Mouse (Mus musculus) testis, adult 10 weeks (tissue): ENCODE data around the gene Mab21l3. TPM values are rescaled to one million over a fixed set of nuclear protein-coding genes. Genes with fewer than 3 reads are reported as not detected.

Experiments used
- polyA plus RNA-seq: library from polyadenylated mRNA; stranded (reverse); fragments of 350-450 nt; fragmentation: Illumina TruSeq; extraction: RNeasy Lipid Tissue Mini Kit (QIAGEN cat#74804); gene quantifications from one replicate; pipeline ENCODE4 v1.2.3, GENCODE M21; 2014; ENCODE audit warnings: low read depth, low replicate concordance

Gene Mab21l3
- polyA plus RNA-seq = not detected

DNA sequence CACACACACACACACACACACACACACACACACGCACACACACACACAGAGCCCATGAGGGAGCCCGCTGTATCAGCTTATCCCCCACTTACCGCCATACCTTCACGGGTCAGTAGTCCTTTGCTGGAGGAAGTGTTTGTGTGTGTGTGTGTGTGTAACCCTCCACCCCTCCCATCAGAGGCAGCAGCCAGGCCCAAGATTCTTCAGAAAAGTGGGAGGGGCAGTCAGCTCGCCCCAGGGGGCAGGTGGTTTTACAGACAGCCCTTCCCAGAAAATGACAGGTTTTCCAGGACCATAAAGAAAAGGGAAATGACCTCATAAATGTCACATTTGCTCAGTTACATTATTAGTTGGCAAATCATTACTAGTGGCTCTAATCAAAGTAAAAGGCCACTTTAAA lies at the start of gene Mab21l3:
TSS of gene Mab21l3 (minus strand) at position 144 of the 400 bp plus-strand sequence.

Other genes with a start within 250 kb of the Mab21l3 start
- gene Atp1a1, start 244.3 kb downstream of the Mab21l3 start, polyA plus RNA-seq = 21.2 TPM
- 15.8 TPM for gene Slc22a15, start 75.5 kb upstream of the Mab21l3 start, polyA plus RNA-seq
- gene Nhlh2, start 161.1 kb upstream of the Mab21l3 start, polyA plus RNA-seq = not detected
- gene Casq2, start 237.5 kb upstream of the Mab21l3 start, polyA plus RNA-seq = 7.2 TPM